Mouse (Mus musculus) olfactory bulb, adult 2 months (tissue): Measurements from ENCODE around the gene Ubb.

Source experiments
- CTCF ChIP-seq: fragments of 200-500 bp; IDR thresholded peaks from 2 replicates; pipeline ENCODE4 v1.5.1; 2012; ENCODE audit warnings: low read depth, mild to moderate bottlenecking, low read length, moderate library complexity; ENCODE audit not compliant: insufficient read depth
- POLR2A ChIP-seq: fragments of 200-500 bp; IDR thresholded peaks from 2 replicates; pipeline ENCODE4 v1.6.1; 2012; ENCODE audit warnings: mild to moderate bottlenecking, low read depth, low read length, moderate library complexity; ENCODE audit not compliant: insufficient read depth

DNA sequence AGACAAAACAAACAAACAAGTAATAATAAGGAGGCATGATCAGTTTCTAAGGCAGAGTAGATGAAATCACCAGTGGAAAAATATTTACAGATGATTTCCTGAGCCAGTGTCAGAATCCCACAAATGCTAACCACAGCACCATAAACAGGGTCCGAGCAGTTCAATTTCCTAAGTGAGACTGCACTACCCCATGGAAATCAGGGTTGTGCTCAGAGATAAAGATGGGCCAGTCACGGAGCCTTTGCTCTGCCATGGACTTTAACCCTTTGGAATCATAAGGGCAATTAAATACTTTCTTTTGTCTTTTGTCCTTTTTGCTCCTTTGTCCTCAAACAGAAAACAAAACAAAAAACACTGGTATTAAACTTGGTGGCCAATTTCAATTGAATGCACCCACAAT is 28.7 kb upstream of the Ubb start:
- TF ChIP-seq CTCF (no peak), POLR2A (no peak)
